ENCODE assay signal across 9 mouse cellular contexts in the genomic region with DNA sequence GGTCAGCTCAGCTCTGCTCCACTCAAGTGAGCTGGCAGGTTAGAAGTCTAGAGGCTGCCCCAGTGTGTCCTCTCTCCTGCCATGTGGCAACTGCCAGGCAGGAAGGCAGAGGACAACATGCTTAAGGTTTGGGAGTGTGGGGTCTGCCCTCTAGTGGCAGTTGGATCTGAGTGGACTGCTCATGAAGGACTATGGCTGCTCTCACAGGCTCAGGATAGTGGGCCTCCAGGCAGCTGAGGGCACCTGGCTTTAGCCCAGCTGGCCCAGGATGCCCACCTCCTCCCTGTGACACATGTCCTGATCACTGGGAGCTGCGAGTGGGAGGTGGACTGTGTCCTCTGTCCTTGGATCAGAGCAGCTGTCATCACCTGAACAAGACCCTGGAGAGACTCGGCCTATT. TPM values are rescaled to one million over a fixed set of nuclear protein-coding genes. Genes with fewer than 3 reads are reported as not detected.
DNase-seq lines count a peak whose midpoint lies in the region; ATAC-seq and TF ChIP-seq lines count a peak whose summit lies in the region.
"Had no signal": no experiment of that assay in that cellular context is flagged by ENCODE, and none has a peak within 500 bp of the region (broad histone marks: within the 10 kb centered on the region; RNA-seq: fewer than 3 reads in every experiment).

No protein-coding gene starts in this region.

- no peaks in the 10 kb centered on the region for H3K4me1 ChIP-seq in thymus, adult 2 months (replicated peaks; ENCODE audit: control insufficient read depth, insufficient read depth, low read length)
- no peaks in the 10 kb centered on the region for H3K4me1 ChIP-seq in heart, postnatal 0 days (ENCODE audit: control insufficient read depth, insufficient read depth)

- 95% methylated on average over 2 of the region's 2 CpGs for WGBS in thymus, adult 2 months
- 34% methylated on average over 2 of the region's 2 CpGs for WGBS in heart, postnatal 0 days

- TF ChIP-seq POLR2A in thymus, adult 2 months (IDR thresholded peaks at IDR 0.05; ENCODE audit: control insufficient read depth, extremely low read depth, insufficient read depth, low read length, poor library complexity): no peak

- peak; percentile 60; the same call in 1 of the 2 replicates for ATAC-seq in frontal cortex, adult (ENCODE audit: low TSS enrichment)
- peak; percentile 77 for ATAC-seq in heart, postnatal 0 days (ENCODE audit: insufficient read depth, low read depth)

- H3K9me3 ChIP-seq in heart, postnatal 0 days (replicated peaks; ENCODE audit: control insufficient read depth, low read length): no peaks in the 10 kb centered on the region
- H3K9me3 ChIP-seq: limb, embryonic 15.5 days had no signal

- no peaks in the 10 kb centered on the region for H3K27me3 ChIP-seq in thymus, adult 2 months (ENCODE audit: control insufficient read depth, insufficient read depth, low read length)
- no peaks in the 10 kb centered on the region for H3K27me3 ChIP-seq in heart, postnatal 0 days (ENCODE audit: control insufficient read depth, insufficient read depth, low read length)
- H3K27me3 ChIP-seq: limb, embryonic 15.5 days had no signal

- H3K4me3 ChIP-seq in thymus, adult 2 months (ENCODE audit: control insufficient read depth, insufficient read depth, low read length): no peak overlapping the region
- no peak overlapping the region for H3K4me3 ChIP-seq in heart, postnatal 0 days (ENCODE audit: low read depth, low read length)
- H3K4me3 ChIP-seq: limb, embryonic 15.5 days had no signal

- TF ChIP-seq CTCF in thymus, adult 2 months (IDR thresholded peaks at IDR 0.05; ENCODE audit: borderline replicate concordance, control insufficient read depth, extremely low read depth, insufficient read depth, low read length, poor library complexity): peak; percentile 59; the same call in 1 of the 2 replicates
- peak; percentile 73 for TF ChIP-seq CTCF in heart, postnatal 0 days (IDR thresholded peaks at IDR 0.05; ENCODE audit: low read depth)

- H3K9ac ChIP-seq in heart, postnatal 0 days (replicated peaks; ENCODE audit: low read depth, low read length): no peak overlapping the region
- H3K9ac ChIP-seq: limb, embryonic 15.5 days had no signal

- DNase-seq in frontal cortex, postnatal 25 days (ENCODE audit: low spot score in 2 of 2): no peak
- peak; percentile 52 for DNase-seq in thymus, adult 2 months
- DNase-seq in thymus, adult 18-20 months: no peak
- peak; percentile 62 for DNase-seq in heart, postnatal 0 days (ENCODE audit: low spot score)
- peak; percentile 68 for DNase-seq in lung, postnatal 10 days
- DNase-seq in c-Kit-positive CD71-positive TER-119-positive erythroid progenitor cells, embryonic 14.5 days (ENCODE audit: low spot score): no peak
- DNase-seq in right cerebral cortex, postnatal 25 days: no peak

- H3K27ac ChIP-seq in thymus, adult 2 months (ENCODE audit: control insufficient read depth, insufficient read depth, low read length): no peak overlapping the region
- H3K27ac ChIP-seq in heart, postnatal 0 days (ENCODE audit: low read depth): no peak overlapping the region
- H3K27ac ChIP-seq: limb, embryonic 15.5 days had no signal

- H3K36me3 ChIP-seq in thymus, adult 2 months (ENCODE audit: control insufficient read depth, insufficient read depth, low read length): no peaks in the 10 kb centered on the region
- H3K36me3 ChIP-seq in heart, postnatal 0 days (replicated peaks; ENCODE audit: control insufficient read depth, insufficient read depth, low read length): no peaks in the 10 kb centered on the region

- no peak for TF ChIP-seq EP300 in heart, postnatal 0 days (IDR thresholded peaks at IDR 0.05; ENCODE audit: low read depth)

- H3K4me2 ChIP-seq in heart, postnatal 0 days (ENCODE audit: low read depth, low read length): no peak overlapping the region
- H3K4me2 ChIP-seq: limb, embryonic 15.5 days had no signal

RNA-seq across cellular contexts. Expression of a gene that starts 6.2 kb away (rescaled TPM):
- 0.20 and 1.2 TPM in 2 replicates for polyA plus RNA-seq in thymus, adult 2 months (2012; rRNA removed)
- total RNA-seq in heart, postnatal 0 days (2014; rRNA removed; ENCODE audit: low replicate concordance): not detected in 2 replicates
- polyA plus RNA-seq in heart, postnatal 0 days (2015; fragmentation: Nextera tagmentation; extraction: Ambion mirVana): not detected in 2 replicates

RNA-seq across cellular contexts. Expression of a gene that starts 7.4 kb away (rescaled TPM):
- 84.7 and 99.2 TPM in 2 replicates for polyA plus RNA-seq in thymus, adult 2 months (2012; rRNA removed)
- total RNA-seq in heart, postnatal 0 days (2014; rRNA removed; ENCODE audit: low replicate concordance): 120 and 123 TPM in 2 replicates
- 88.6 and 97.6 TPM in 2 replicates for polyA plus RNA-seq in heart, postnatal 0 days (2015; fragmentation: Nextera tagmentation; extraction: Ambion mirVana)

RNA-seq across cellular contexts. Expression of a gene that starts 18.8 kb away (rescaled TPM):
- 33.9 and 40.1 TPM in 2 replicates for polyA plus RNA-seq in thymus, adult 2 months (2012; rRNA removed)
- 38.2 and 39.1 TPM in 2 replicates for total RNA-seq in heart, postnatal 0 days (2014; rRNA removed; ENCODE audit: low replicate concordance)
- 23.0 and 23.7 TPM in 2 replicates for polyA plus RNA-seq in heart, postnatal 0 days (2015; fragmentation: Nextera tagmentation; extraction: Ambion mirVana)

RNA-seq across cellular contexts. Expression of a gene that starts 33.2 kb away (rescaled TPM):
- 13.1 and 15.5 TPM in 2 replicates for polyA plus RNA-seq in thymus, adult 2 months (2012; rRNA removed)
- 0.53 and 1.5 TPM in 2 replicates for total RNA-seq in heart, postnatal 0 days (2014; rRNA removed; ENCODE audit: low replicate concordance)
- 0.84 and 1.00 TPM in 2 replicates for polyA plus RNA-seq in heart, postnatal 0 days (2015; fragmentation: Nextera tagmentation; extraction: Ambion mirVana)

RNA-seq across cellular contexts. Expression of a gene that starts 46.4 kb away (rescaled TPM):
- polyA plus RNA-seq in thymus, adult 2 months (2012; rRNA removed): 1.5 and 2.1 TPM in 2 replicates
- total RNA-seq in heart, postnatal 0 days (2014; rRNA removed; ENCODE audit: low replicate concordance): 1.7 and 1.8 TPM in 2 replicates
- 0.23 and 0.31 TPM in 2 replicates for polyA plus RNA-seq in heart, postnatal 0 days (2015; fragmentation: Nextera tagmentation; extraction: Ambion mirVana)

Comparison
In these comparisons a context has a peak if more than half of its experiments do, and no peak if none do; other contexts are left out.
1. DNase-seq: peak in thymus, adult 2 months (single experiment), heart, postnatal 0 days (single experiment) and lung, postnatal 10 days (single experiment); none in frontal cortex, postnatal 25 days (0 of 2), thymus, adult 18-20 months (0 of 2), c-Kit-positive CD71-positive TER-119-positive erythroid progenitor cells, embryonic 14.5 days (single experiment) and right cerebral cortex, postnatal 25 days (single experiment).